Mouse (Mus musculus) kidney, adult 2 months (tissue): ENCODE measurements around the gene Ccdc163.

Experiments used
- CTCF ChIP-seq: fragments of 200-500 bp; conservative IDR thresholded peaks from 2 replicates; pipeline ENCODE4 v1.5.1; 2011; ENCODE audit warnings: low read depth, mild to moderate bottlenecking, control low read depth, low read length, moderate library complexity, mixed read lengths; ENCODE audit not compliant: insufficient read depth, insufficient read length
- POLR2A ChIP-seq: fragments of 200-500 bp; IDR thresholded peaks from one replicate; pipeline ENCODE4 v1.6.1; 2011; ENCODE audit warnings: low read depth, low read length, control low read depth

DNA sequence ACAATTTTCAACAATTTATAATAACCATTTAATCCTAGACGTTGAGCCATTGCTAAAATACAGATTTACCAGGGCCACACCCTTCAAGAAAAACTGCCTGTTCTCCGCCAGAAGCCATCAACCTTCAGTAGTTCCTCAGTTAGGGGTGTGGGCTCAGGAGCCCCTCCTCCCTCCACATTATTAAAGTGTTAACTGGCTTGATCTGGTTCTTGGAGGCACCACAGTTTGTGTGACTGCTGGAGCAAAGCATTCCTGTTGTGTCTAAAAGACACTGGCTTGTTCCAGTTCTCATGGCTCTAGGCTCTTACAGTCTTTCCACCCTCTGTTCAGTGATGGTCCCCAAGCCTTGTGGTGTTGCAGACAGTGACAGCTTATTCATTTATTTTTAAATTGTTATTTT is 72.2 kb downstream of the Ccdc163 start:
- TF ChIP-seq CTCF: no peak
- TF ChIP-seq POLR2A: no peak
